Mouse (Mus musculus): ENCODE results near the gene Gm10031.

- no peak for TF ChIP-seq CTCF (IDR thresholded peaks at IDR 0.05; ENCODE audit: control insufficient read depth, insufficient read depth, low read length)
- no peak for TF ChIP-seq POLR2A (IDR thresholded peaks at IDR 0.05; ENCODE audit: borderline replicate concordance, control insufficient read depth, low read depth, low read length)
Observed at GRCm38 (mm10) chr1:156507753-156508152, 16.1 kb upstream of the Gm10031 start.

All from bone marrow, adult 2 months (tissue).